Mouse (Mus musculus): ENCODE data around the gene Gnai2.

Gene Gnai2

DNA sequence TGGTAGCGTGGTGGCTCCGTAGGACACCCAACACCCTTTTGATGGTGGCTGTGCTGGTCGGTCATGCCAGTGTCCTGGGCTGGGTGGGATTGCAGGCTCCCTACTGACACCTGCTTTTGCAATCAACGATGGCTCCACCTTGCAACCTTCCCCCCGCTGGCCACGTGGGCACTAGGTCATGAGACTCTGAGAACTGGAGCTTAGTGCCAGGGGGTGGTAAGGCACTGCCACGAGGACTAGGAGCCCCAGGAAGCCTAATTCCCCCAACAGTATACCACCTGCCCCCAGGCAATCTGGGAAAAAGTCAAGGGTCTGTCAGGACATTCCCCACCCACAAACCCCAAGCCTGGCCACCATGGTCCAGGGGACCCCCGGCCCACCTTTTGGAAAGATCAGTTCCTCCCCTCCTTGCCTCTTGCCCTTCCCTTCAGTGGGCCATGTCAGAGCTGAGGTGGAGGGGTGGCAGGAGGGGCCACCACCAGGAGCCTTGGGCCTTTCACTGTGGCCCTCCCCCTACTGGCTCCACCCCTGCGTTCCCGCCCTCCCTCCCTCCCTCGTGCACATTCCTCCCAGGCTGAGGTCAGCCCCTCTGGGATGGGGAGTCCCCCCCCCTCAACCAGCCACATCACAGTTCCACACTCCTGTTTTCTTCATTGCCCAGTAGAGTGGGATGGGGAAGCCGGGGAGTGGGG is 26.3 kb downstream of the Gnai2 start, which contains the start of gene Sema3b:
Gene Sema3b (minus strand): TSS at position 489 of the 692 bp plus-strand sequence.
- DNase-seq: no peak

GRCm38 (mm10) chr9:107607653-107608245 is 27.4 kb downstream of the Gnai2 start:
- no peak for DNase-seq

- DNase-seq: no peak
Observed at GRCm38 (mm10) chr9:107607036-107607435, 28.1 kb downstream of the Gnai2 start.

DNA sequence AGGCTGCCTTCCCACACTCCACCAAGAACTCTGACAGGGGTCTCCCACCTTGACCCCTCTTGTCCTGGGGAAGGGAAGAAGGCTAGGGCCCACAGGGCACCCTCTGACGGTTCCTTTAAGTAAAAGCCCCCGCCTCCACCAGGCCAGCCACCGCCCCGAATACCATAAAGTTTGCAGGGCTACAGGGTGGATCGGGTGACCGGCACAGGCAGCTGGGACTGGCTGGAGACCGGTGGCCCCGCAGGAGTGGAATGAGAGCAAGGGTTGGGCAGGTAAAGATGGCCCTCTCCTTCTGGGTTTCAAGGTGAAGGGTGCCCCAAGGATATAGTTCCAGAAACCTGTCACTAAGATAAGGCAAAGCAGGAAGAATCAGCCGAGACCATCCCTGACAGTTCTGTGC is 28.6 kb downstream of the Gnai2 start:
- DNase-seq: no peak

GRCm38 (mm10) chr9:107605041-107605661 is 30.0 kb downstream of the Gnai2 start:
- no peak for DNase-seq

GRCm38 (mm10) chr9:107603251-107603650 is 31.9 kb downstream of the Gnai2 start:
- no peak for DNase-seq

DNA sequence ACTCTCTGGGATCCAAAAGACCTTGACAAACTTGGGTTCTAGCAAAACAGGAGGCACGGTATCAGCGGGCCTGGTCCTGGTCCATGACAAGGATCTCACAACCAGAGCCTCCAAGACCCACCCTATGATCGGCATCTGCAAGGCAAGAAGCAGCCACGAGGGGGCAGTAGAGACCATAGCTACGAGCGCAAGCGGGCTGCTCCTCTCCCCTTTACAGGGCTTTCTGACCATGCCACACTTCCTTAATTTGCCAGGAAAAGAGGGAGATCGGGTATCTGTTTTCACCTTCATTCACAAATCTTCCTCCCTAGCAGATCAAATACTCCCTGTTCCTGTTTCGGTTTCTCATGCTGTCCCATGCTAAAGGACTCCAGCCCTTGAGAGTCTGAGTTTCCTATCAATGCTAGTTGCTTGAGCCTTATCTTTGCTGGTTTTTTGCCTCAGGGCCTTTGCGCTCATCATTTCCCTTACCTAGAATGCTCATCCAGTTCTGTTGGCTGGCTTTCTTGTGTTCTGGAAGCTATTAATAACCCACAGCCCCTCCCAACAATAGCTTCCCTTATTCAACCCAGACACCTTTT is 33.0 kb downstream of the Gnai2 start:
- DNase-seq: peak; percentile 86

DNA sequence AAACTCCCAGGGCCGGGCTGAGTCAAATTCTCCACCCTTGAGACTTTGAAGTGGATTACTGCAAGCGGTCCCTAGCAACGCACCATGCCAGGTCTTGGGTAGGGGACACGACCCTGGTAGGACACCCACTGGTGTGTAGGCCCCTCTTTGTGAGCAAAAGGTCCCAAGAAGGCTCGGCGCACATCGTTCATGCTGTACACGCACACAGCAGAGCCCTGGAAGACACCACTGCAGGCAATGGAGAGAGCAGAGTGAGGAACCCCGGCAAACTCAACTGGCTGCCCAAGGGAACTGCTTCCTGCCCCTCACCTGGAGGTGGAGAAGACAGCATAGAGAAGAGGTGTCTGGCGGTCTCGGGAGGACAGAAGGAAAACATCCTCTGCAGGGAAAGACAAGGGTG is 33.9 kb downstream of the Gnai2 start:
- no peak for DNase-seq

- DNase-seq: peak; percentile 64
Observed at GRCm38 (mm10) chr9:107600745-107601144, 34.4 kb downstream of the Gnai2 start.

DNA sequence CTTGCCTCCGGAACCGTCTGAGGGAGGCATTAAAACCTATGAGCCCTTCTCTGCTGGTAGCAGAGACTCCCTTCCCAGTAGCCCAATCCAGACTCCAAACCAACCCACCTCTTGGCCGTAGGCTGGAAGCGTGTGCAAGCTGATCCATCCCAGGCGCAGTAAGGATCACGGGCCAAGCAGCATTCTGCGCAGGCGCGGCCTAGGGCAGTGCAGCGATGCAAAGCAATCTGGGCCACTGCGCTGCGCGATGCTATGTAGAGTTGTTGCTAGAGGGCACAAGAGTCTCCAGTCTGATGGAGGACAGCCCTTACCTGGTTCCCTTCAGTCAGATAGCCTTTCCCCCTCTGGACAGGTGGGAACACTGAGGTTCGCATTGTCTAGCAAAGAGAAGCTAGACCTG is 35.3 kb downstream of the Gnai2 start:
- DNase-seq: peak; percentile 74

- no peak for DNase-seq
Observed at GRCm38 (mm10) chr9:107599433-107599832, 35.7 kb downstream of the Gnai2 start.

DNA sequence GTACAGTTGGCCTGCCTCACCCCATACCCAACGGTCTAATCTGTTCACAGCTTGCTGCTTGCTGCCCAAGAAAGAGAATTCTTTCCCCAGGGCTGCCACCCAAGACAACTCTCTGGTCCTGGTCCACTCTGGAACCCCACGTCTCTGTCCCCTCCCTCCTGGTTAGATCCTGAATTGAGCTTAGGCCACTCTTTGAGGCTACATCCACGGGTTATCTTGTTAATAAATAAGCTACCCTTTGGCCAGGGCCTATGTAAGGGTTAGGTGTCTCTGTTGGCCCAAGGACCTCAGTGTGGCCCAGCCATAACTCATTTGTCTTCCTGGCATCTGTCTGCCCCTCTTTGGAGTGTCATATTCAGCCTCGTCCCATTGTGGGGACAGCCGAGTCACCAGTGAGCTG is 36.8 kb downstream of the Gnai2 start:
- DNase-seq: no peak

GRCm38 (mm10) chr9:107596619-107597569 is 38.3 kb downstream of the Gnai2 start:
- no peak for DNase-seq

DNA sequence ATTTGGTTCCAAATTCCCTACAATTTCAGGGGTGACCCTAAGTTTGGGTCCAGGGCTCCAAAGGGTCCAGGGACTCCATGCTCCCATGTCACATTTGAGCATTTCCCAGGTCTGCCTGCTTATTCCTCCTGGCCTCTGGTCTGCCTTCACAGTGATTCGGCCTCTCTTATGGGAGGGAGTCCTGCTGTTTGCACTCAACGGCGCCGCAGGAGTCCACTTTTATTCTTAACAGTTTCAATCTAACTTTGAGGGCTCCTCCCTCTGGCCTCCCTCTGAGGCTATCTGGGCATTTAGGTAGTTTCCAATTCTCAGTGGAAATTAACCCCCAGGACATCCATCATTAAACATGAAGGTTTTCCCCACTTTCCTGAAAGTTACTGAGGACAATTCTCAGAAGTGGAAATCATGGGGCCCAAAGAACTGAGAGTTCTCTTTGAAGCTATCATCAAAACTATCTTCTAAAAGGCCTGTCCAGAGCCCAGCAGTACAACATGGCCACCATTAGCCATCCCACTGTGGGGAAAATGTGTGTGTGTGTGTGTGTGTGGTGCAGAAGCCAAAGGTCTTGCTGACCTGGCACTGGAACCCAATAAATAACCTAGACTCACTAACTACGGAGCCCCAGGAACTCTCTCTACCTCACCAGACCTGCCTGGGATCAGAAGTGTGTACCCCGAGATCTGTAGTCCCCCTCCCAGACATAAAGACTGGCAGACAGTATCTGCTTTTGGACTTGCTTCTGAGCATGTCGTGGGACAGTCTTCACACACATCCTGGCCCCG is 40.7 kb downstream of the Gnai2 start:
- no peak for DNase-seq

- DNase-seq: peak; percentile 90
Observed at GRCm38 (mm10) chr9:107593101-107593976, 41.8 kb downstream of the Gnai2 start.

DNA sequence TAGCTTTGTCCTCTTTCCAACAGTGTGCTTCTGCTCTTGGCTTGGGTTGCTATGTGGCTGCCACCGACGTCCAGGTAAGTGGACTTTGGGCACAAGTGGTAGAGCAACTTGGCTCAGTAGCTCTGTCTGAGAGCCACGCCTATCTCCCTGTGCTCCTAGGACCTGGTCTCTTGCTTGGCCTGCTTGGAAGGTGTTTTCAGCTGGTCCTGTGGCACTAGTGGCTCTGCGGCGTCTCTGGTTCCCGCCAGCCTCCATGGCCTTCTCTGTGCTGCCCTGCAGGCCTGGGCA is 44.5 kb downstream of the Gnai2 start:
- DNase-seq: no peak

- peak; percentile 76 for DNase-seq
Observed at GRCm38 (mm10) chr9:107590058-107590772, 45.0 kb downstream of the Gnai2 start.

- DNase-seq: no peak
Observed at GRCm38 (mm10) chr9:107587833-107588639, 47.1 kb downstream of the Gnai2 start.

All from cerebellum, adult 11-12 months (tissue).